Mouse (Mus musculus) frontal cortex, postnatal 36 days (tissue): ENCODE results near the gene Naa38.

Source experiments
- DNase-seq, 2 experiments: peaks; one replicate each; pipeline ENCODE4 v3.0.0; 2022; ENCODE audit warnings: low spot score in 2 of 2

Naa38 gene

GRCm38 (mm10) chr11:69413221-69414181 lies 18.2 kb downstream of the Naa38 start, which contains the start of gene Kdm6b:
TSS of gene Kdm6b (minus strand) at chr11:69413675.
- peak in 1 of 2 experiments; percentile 46 for DNase-seq

- no peak for DNase-seq
These were observed 19.4 kb downstream of the Naa38 start for GRCm38 (mm10) chr11:69414421-69415326.

GRCm38 (mm10) chr11:69415327-69415667 lies 20.0 kb downstream of the Naa38 start:
- peak in 1 of 2 experiments; percentile 36 for DNase-seq

- no peak for DNase-seq
These were observed 20.6 kb downstream of the Naa38 start for GRCm38 (mm10) chr11:69415668-69416451.

- no peak for DNase-seq
These were observed 21.2 kb downstream of the Naa38 start for GRCm38 (mm10) chr11:69416509-69416908.

GRCm38 (mm10) chr11:69416921-69417448 lies 21.7 kb downstream of the Naa38 start:
- no peak for DNase-seq

- peak; percentile 86 to 90 for DNase-seq
These were observed 22.4 kb downstream of the Naa38 start for GRCm38 (mm10) chr11:69417449-69418384.

GRCm38 (mm10) chr11:69418481-69419442 lies 23.5 kb downstream of the Naa38 start:
- peak; percentile 91 to 93 for DNase-seq

- DNase-seq: peak; percentile 49 to 67
These were observed 24.1 kb downstream of the Naa38 start for GRCm38 (mm10) chr11:69419443-69419812.

- DNase-seq: no peak
These were observed 24.7 kb downstream of the Naa38 start for GRCm38 (mm10) chr11:69419813-69420553.

- DNase-seq: no peak
These were observed 25.3 kb downstream of the Naa38 start for GRCm38 (mm10) chr11:69420554-69421000.

- DNase-seq: no peak
These were observed 26.1 kb downstream of the Naa38 start for GRCm38 (mm10) chr11:69421131-69421977.

GRCm38 (mm10) chr11:69422842-69423241 lies 27.6 kb downstream of the Naa38 start:
- DNase-seq: no peak

- no peak for DNase-seq
These were observed 28.6 kb downstream of the Naa38 start for GRCm38 (mm10) chr11:69423885-69424284.

GRCm38 (mm10) chr11:69426246-69426645 lies 31.0 kb downstream of the Naa38 start:
- no peak for DNase-seq

- DNase-seq: no peak
These were observed 33.5 kb downstream of the Naa38 start for GRCm38 (mm10) chr11:69428751-69429150.

- no peak for DNase-seq
These were observed 34.0 kb downstream of the Naa38 start for GRCm38 (mm10) chr11:69429313-69429712.
